Mouse (Mus musculus) forebrain, embryonic 14.5 days (tissue): ENCODE data around the gene Serf2. TPM values are rescaled to one million over a fixed set of nuclear protein-coding genes. Genes with fewer than 3 reads are reported as not detected.
"Not testable (repeated sequence)": the region's sequence is repeated elsewhere in the genome, so short reads cannot be mapped to it uniquely, and the experiment has no call there.

Experiments used
- ATAC-seq: fragments of 200-750 bp; cut with Nextera tagmentation; 2 replicates; pipeline ENCODE4 v1.8.0; 2017; ENCODE audit warnings: mild to moderate bottlenecking, moderate library complexity
- DNase-seq: peaks from one replicate; pipeline ENCODE4 v3.0.0-alpha.2; 2015; ENCODE audit warnings: low spot score
- H3K27ac ChIP-seq: fragments of 300-500 bp; sonication (generic); 2 replicates; pipeline ENCODE4 v1.5.1; 2014; ENCODE audit warnings: low read depth, mild to moderate bottlenecking, control low read depth, low read length, moderate library complexity
- H3K27me3 ChIP-seq: fragments of 300-500 bp; sonication (generic); replicated peaks from 2 replicates; pipeline ENCODE4 v1.6.1; 2014; ENCODE audit warnings: low read length, control low read depth, mixed read lengths; ENCODE audit not compliant: control insufficient read depth, insufficient read depth
- H3K36me3 ChIP-seq: fragments of 300-500 bp; sonication (generic); 2 replicates; pipeline ENCODE4 v1.6.1; 2014; ENCODE audit warnings: low read length, control low read depth; ENCODE audit not compliant: control insufficient read depth, insufficient read depth
- H3K4me1 ChIP-seq: fragments of 300-500 bp; sonication (generic); 2 replicates; pipeline ENCODE4 v1.6.1; 2014; ENCODE audit warnings: antibody characterized with exemption, low read length, control low read depth; ENCODE audit not compliant: control insufficient read depth, insufficient read depth
- H3K4me2 ChIP-seq: fragments of 300-500 bp; sonication (generic); 2 replicates; pipeline ENCODE4 v1.6.1; 2014; ENCODE audit warnings: mild to moderate bottlenecking, control low read depth, low read length
- H3K4me3 ChIP-seq: fragments of 300-500 bp; sonication (generic); 2 replicates; pipeline ENCODE4 v1.5.1; 2014; ENCODE audit warnings: low read depth, low read length, control low read depth
- H3K9ac ChIP-seq: fragments of 300-500 bp; sonication (generic); 2 replicates; pipeline ENCODE4 v1.6.1; 2014; ENCODE audit warnings: mild to moderate bottlenecking, low read length, control low read depth, moderate library complexity
- H3K9me3 ChIP-seq: fragments of 300-500 bp; sonication (generic); replicated peaks from 2 replicates; pipeline ENCODE4 v1.6.1; 2016; ENCODE audit warnings: low read length, control low read depth, mixed read lengths; ENCODE audit not compliant: control insufficient read depth
- WGBS: fragments of 180-500 bp; shearing (Covaris S2); extraction: QIAGEN DNeasy Blood & Tissue Kit; methylation state at CpG from one replicate; pipeline ENCODE4 v1.1.7; 2014; 5-methylcytosine and 5-hydroxymethylcytosine counted together
- microRNA-seq: library from miRNA; unstranded; fragments of <30 nt; microRNA quantifications from one replicate; pipeline ENCODE4, GENCODE M21; 2016
- polyA plus RNA-seq: library from polyadenylated mRNA; unstranded; fragments of >200 nt; fragmentation: Nextera tagmentation; extraction: Ambion mirVana; gene quantifications from 2 replicates; pipeline ENCODE4 v1.2.1, GENCODE M21; 2014

Gene Serf2
- polyA plus RNA-seq, 1 experiment from 2014 or later: 442 TPM

- under 1% methylated on average over 37 of the region's 42 CpGs for WGBS
- H3K27me3 ChIP-seq: not testable (repeated sequence)
Observed at GRCm38 (mm10) chr2:121505942-121506882, 57.2 kb downstream of the Serf2 start, which contains the start of the genes Mfap1a and Wdr76. Gene Mfap1a (minus strand): TSS chr2:121506665. Gene Wdr76 (plus strand): TSS chr2:121506723.

GRCm38 (mm10) chr2:121507173-121507950 is 58.4 kb downstream of the Serf2 start:
- ATAC-seq (no peak), DNase-seq (no peak)
- H3K27ac ChIP-seq: no peak overlapping the region
- no peaks in the 10 kb centered on the region for H3K9me3 ChIP-seq
- peaks cover 13% of the 10 kb centered on the region; the same call in 1 of the 2 replicates for H3K36me3 ChIP-seq
- peak overlapping the region; percentile 70 for H3K9ac ChIP-seq
- no peaks in the 10 kb centered on the region for H3K27me3 ChIP-seq
- WGBS: 15% methylated on average over 12 of the region's 12 CpGs
- peak overlapping the region; percentile 47 for H3K4me3 ChIP-seq
- peak overlapping the region; percentile 63 for H3K4me2 ChIP-seq
- H3K4me1 ChIP-seq: 0 out of 2 replicates have a peak, but pooled peaks cover 8% of the 10 kb centered on the region

More at GRCm38 (mm10) chr2:121505942-121506882, 57.2 kb downstream of the Serf2 start, which contains the start of the genes Mfap1a and Wdr76:
- not testable (repeated sequence) for H3K9me3 ChIP-seq, H3K4me1 ChIP-seq, H3K36me3 ChIP-seq, H3K27ac ChIP-seq
- DNase-seq (peak; percentile 97), ATAC-seq (peak; percentile 97)
- Histone ChIP-seq H3K4me3 (peak within 1 kb of the TSS; percentile 47), H3K4me2 (peak within 1 kb of the TSS; percentile 63), H3K9ac (peak within 1 kb of the TSS; percentile 70)

Small RNA genes lying within 50 kb of the gene (microRNA-seq; reads per million reads assigned to microRNA genes)
- gene Gm22953: not detected

Other genes starting within 250 kb of the Serf2 start
- gene Trp53bp1, start 177.8 kb upstream of the Serf2 start, polyA plus RNA-seq: 116 and 164 TPM in 2 replicates
- 12.7 and 23.2 TPM in 2 replicates for gene Map1a, start 159.6 kb upstream of the Serf2 start, polyA plus RNA-seq
- gene Ppip5k1, start 93.8 kb upstream of the Serf2 start, polyA plus RNA-seq: 10.1 and 11.6 TPM in 2 replicates
- 19.8 and 24.7 TPM in 2 replicates for gene Ckmt1, start 91.5 kb upstream of the Serf2 start, polyA plus RNA-seq
- 0.05 TPM in 1 of 2 replicates, not detected in the other for gene Strc, start 62.0 kb upstream of the Serf2 start, polyA plus RNA-seq
- gene Pdia3, start 35.4 kb upstream of the Serf2 start, polyA plus RNA-seq: 174 and 205 TPM in 2 replicates
- gene Catsper2, start 35.4 kb upstream of the Serf2 start, polyA plus RNA-seq: 2.0 and 3.2 TPM in 2 replicates
- gene Ell3, start 4.9 kb upstream of the Serf2 start, polyA plus RNA-seq: 0.86 and 1.2 TPM in 2 replicates
- gene Hypk, start 4.1 kb downstream of the Serf2 start, polyA plus RNA-seq: 91.9 and 95.1 TPM in 2 replicates
- 0.95 and 1.1 TPM in 2 replicates for gene Serinc4, start 7.6 kb downstream of the Serf2 start, polyA plus RNA-seq
- gene Mfap1b, start 24.9 kb downstream of the Serf2 start, polyA plus RNA-seq: 65.7 and 73.0 TPM in 2 replicates
- 19.4 and 24.4 TPM in 2 replicates for gene Mfap1a, start 57.5 kb downstream of the Serf2 start, polyA plus RNA-seq
- gene Wdr76, start 57.5 kb downstream of the Serf2 start, polyA plus RNA-seq: 5.5 and 5.6 TPM in 2 replicates